Mouse (Mus musculus) testis, adult 2 months (tissue): ENCODE results near the gene Adcy1.

Experiments
- CTCF ChIP-seq: fragments of 200-500 bp; IDR thresholded peaks from 2 replicates; pipeline ENCODE4 v1.5.1; 2012; ENCODE audit warnings: low read depth, mild to moderate bottlenecking, inconsistent platforms, low read length, moderate library complexity; ENCODE audit not compliant: control insufficient read depth, insufficient read depth, insufficient replicate concordance
- POLR2A ChIP-seq: fragments of 200-500 bp; IDR thresholded peaks from 2 replicates; pipeline ENCODE4 v1.6.1; 2012; ENCODE audit warnings: low read depth, mild to moderate bottlenecking, inconsistent platforms, low read length, moderate library complexity; ENCODE audit not compliant: control insufficient read depth

DNA sequence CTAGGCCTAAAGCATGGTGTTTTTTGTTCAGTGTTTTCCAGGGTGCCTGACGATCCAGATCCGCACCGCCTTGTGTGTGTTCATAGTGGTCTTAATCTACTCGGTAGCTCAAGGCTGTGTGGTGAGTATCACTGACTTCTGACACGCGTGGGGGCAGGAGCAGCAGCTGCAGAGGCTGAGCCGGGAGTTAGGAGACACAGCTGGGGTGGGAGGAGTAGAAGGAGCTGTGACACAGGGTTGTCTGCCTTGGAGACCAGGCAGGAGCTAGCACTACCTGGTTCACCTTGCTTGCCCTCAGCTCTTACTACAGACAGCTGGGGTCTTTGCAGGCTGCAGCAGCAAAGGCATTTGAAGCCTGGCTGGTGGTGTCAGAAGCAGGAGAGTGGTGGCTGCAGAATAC, 86.2 kb downstream of the Adcy1 start:
- no peak for TF ChIP-seq POLR2A
- TF ChIP-seq CTCF, result no peak
